Mouse (Mus musculus) frontal cortex, adult (tissue): ENCODE measurements around the gene Chst5.
A peak's percentile ranks its signal among the peaks of the same experiment; 100 is the strongest.
"Not testable (repeated sequence)": the region's sequence is repeated elsewhere in the genome, so short reads cannot be mapped to it uniquely, and the experiment has no call there.

Source experiments
- ATAC-seq: cut with Nextera tagmentation; 2 replicates; pipeline ENCODE4 v1.9.2; 2017; ENCODE audit warnings: mild to moderate bottlenecking, moderate library complexity, mixed read lengths; ENCODE audit not compliant: low TSS enrichment

Chst5 gene

DNA sequence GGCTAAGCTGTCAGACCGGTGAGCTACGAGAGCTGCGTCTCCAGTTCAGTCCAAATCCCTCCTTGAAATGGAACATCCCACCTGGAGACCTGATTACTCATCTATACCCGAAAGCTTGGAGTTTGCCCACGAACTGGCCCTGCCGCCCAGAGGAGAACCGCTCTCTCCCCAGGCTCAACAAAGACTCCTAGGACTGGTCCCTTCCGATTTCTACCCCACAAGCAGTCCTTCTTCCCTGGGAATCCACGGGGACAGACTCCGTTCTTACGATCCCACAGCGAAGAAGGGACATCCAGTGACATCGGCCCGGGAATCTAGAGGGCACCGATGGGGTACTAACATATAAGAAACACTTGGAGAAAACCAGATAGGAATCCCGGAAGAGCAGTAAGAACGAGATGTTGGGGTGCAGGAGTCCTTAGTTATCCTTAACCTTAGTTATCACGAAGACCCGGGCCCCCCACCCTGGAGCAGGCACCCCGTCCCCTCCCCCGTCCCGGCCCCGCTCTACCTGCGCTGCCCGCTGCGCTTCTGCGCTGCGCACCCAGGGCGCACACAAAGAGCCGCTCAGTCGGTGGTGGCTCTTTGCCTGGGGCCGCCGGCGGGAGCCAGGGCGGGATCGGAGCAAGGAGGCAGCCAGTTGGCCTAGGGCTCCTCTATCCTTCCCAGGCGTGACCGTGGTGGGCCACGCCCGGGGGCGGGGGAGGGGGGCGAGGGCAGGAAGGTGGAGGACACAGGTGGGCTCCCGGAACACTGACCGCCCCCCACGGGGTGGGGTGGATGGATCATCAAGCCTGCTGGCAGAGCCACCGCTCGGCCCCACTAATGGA lies at the start of gene Chst5:
TSS of gene Chst5 (minus strand) at position 827 of the 830 bp plus-strand sequence.
- ATAC-seq, result no peak

DNA sequence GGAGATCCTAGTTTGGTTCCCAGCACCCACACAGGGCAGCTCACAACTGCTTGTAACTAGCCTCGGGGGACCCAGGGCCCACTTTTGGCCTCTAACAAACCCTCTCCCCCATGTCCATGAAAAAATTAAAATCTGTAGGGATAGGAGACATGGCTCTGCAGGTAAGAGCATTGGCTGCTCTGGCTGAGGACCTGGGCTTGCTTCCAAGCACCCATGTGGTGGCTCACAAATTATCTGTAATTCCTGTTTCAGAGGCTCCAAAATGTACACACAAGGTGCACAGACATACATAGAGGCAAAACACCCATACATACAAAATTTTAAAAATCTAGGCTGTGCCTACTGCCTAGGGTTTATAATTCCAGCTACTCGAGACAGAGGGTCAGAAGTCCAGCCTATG lies 47.0 kb upstream of the Chst5 start:
- ATAC-seq, result no peak

DNA sequence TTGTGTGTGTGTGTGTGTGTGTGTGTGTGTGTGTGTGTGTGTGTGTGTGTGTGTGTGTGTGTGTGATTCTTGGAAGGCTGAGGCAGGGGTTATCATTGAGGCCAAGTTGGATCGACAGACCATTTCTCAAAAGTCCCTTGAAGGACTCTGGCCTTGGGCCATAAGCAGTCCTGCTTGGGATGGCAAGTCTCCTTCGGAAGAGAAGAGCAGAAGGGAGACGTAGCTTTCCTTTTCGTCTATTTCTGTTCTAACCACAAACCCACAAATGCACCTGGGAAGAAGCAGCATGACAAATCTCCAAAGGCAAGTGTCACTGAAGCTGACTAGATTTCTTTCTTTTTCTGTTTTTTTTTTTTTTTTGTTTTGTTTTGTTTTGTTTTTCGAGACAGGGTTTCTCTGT lies 45.6 kb upstream of the Chst5 start:
- no peak for ATAC-seq

DNA sequence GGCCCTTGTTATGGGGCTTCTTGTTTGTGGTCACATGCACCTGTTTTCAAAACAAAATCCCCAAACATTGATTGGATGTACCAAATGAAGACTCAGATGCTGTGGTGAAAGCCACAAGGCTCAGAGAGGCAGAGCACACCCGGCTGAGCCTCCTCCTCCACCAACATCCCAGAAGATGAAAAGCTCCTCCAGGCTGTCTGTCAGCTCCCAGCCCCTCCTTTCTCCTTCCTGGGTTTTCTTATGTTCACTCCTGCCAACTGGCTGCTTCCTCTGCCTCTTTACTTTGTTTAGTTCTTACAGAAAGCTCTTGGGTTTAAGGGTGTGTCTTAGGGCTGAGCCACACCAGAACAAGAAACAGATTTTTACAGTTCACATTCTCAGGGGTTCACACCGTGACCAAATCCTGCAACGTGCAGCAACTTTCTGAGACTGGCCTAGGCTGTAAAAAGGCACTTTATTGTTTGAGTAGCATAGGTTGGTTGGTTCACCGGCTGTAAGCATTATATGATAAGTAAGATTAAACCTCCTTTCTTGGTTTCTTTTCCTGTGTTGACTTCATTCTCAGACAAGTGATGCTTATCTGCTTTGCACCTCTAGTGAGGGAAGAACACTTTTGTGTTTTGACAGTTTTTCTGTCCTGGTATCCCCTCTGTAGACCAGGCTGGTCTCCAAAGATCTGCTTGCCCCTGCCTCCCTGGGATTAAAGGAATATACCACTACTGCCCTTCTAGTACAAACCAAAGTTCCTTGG lies 44.8 kb upstream of the Chst5 start:
- no peak for ATAC-seq

DNA sequence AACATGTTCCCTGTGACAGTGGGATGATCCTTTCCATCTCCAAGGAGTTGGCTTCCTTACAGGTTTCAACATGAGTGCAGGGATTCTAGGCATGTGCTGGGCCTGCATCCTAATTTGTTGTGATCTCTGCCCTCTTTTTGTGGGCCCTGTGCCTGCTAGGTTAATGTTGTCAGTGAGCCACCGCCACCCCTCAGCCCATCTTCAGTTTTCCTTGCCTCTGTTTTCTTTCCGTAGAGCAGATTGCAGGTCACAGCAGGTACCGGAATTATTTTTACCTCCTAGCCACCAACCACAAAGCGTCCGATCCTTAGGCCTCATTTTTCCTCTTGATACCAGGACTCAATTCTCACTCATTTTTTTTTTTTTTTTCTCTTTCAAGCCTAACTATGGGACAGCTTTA lies 41.7 kb upstream of the Chst5 start:
- ATAC-seq, result no peak

DNA sequence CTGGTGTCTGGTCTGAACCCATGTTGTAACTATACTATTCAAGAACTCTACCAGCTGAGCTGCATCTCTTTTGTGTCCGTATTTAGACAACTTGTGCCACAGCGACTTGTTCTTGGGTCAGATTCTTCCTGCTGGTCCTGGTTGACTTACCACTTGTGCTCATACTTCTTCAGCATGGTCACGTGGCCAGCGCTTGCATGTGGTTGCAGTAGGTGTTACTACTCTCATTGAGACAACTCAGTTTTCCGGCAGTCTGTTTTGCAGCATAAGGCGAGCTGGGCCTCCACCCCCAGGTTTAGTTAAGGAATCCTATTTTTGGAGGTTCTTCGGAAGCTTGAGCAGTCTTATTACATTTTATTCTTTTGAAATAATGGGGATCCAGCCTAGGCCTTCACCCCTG lies 41.1 kb upstream of the Chst5 start:
- peak; percentile 95 for ATAC-seq

DNA sequence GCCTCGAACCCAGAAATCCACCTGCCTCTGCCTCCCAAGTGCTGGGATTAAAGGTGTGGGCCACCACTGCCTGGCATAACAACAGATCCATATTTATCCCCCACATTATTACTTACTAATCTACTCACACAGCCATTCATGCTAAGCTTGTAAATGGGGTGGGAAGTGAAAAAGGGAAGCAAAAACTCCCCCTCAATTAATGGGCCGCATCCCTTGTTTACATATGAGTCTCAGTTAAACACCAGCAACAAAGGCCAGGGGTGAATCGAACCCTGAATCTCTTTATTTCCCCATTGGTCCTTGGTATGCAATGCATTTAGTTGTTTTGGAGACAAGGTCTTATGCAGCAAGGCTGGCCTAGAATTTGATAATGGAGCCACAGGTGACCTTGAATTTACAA lies 40.6 kb upstream of the Chst5 start:
- no peak for ATAC-seq

DNA sequence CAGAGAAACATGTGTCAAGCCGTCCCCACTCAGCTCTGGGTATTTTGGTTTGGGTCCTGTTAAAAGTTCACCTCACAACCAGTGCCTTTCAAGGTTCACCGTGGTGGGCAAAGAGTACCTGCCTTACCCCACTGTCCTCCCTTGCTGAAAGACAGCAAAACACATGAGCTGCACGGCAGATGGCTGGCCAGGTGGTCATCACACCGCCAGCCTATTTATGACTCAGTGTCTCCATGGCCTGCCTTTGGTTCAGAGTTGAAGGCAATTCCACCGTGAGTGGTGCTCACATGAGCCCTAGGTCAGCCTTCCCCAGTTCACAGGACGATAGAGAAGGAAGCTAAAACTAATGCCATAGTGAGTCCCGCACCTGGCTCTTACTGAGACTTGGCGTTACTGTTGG lies 37.7 kb upstream of the Chst5 start:
- ATAC-seq, result no peak

DNA sequence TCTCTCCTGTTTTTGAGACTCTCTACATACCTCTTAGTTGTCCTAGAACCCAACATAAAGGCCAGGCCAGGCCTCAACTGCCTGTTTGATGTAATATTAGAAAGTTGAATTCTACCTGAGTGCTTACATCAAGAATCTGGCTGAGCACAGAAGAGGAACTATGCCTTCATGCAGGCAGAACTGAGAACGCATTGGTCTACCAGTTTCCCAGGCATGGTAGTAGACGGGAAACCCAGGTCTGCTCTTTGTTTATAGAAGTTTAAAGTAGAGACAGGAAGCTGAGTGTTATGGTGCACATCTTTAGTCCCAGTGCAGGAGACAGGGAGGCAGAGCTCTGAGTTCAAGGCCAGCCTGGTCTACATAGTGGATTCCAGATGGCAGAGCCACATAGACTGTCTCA lies 36.9 kb upstream of the Chst5 start:
- ATAC-seq, result no peak

DNA sequence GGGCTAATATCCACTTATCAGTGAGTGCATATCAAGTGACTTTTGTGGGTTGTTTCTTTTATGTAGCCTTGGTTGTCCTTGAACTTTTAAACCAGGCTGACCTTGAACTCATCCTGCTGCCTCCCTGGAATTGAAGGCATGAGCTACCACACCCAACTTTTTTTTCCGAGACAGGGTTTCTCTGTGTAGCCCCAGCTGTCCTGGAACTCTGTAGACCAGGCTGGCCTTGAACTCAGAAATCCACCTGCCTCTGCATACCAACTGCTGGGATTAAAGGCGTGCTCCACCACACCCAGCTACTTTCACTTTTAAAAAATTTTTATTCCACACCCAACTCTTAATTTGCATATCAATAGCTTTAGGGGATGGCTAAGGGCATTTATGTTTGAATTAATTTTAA lies 33.3 kb upstream of the Chst5 start:
- ATAC-seq, result no peak

DNA sequence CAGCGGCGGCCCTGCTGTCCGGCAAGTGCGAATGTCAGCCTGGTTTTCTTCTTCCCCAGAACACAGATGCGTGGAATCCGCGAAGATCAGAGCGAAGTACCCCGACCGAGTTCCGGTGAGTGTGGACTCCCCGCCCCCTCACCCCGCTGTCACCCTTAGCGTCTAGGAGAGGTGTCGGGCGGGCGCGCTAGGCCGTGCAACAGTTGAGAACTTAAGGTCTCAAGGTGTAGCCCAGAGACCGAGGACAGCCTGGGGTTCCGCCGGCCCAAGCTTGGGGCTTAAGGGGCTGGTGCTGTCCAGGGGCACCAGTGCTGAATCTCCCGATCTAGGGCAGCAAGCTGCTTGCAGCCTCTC lies 30.8 kb upstream of the Chst5 start:
- ATAC-seq, result peak; percentile 15

DNA sequence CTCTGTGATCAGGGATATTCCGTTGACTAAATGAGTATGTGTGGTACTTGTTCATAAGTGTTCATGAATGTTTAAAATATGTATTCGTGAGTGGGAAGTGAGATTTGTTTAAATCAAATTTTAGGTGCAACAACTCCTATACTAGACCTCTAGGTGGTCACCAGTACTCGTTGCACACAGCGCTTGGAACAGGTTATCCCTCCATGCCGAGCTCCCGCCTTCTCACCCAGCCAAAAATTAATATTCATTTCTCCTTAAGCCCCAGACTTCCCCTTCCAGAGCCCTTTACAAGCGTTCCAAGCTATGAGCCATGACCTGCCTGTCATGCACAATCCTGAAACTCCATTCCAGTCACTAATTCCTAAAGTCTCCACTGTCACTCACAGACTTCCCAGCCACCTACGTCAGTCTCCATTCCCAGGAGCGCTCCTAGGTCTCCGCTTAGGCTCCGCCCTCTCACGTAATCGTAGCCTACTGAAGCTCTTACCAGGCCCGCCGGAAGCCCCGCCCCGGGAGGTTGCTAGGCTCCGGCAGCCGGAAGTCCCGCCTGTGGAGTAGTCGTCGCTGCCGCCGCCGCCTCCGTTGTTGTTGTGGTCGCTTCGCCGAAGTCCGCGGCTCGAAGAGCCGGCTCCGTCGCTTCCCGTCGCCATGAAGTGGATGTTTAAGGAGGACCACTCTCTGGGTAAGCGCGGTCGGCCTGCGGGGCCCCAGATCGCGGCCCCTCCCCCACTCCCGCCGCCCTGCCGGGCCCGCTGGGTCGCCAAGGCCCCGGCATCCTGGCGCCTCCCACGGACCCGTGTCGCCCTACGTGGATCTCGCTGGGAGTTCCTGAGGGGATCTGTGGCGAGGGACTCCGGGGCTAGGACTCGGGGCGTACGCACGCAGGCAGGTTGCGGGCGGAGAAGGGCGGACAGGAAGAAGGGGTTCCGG lies 30.2 kb upstream of the Chst5 start, which contains the start of gene Gabarapl2:
TSS of gene Gabarapl2 (plus strand) at position 533 of the 930 bp plus-strand sequence.
- peak; percentile 98 for ATAC-seq

DNA sequence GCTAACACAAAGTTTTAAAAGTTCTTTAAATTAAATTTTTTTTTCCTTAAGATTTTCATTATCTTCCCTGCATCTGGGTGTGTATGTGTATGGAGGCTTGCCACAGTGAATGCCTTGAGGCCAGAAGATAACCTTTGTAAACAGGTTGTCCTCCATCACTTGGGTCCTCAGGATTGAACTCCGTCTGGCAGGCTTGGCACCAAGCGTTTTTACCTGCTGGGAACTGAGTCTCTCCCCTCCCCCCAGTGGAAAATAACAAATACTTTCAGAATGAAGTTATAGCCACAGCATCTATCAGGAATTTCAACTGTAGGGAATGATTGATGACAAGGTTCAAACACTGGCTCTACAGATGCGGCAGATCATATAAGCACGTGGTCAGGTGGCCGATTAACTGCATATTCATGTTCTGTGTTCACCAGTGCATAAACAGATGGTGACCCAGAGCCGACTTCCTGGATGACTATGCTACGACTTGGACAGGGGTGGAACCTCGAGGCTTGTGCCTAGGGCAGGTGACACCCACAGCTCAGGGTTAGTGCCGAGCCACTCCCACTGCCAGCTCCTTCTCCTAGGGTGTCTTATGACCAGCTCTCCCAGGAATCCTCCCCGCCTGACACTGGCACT lies 29.4 kb upstream of the Chst5 start:
- ATAC-seq, result peak; percentile 13; the same call in 1 of the 2 replicates

DNA sequence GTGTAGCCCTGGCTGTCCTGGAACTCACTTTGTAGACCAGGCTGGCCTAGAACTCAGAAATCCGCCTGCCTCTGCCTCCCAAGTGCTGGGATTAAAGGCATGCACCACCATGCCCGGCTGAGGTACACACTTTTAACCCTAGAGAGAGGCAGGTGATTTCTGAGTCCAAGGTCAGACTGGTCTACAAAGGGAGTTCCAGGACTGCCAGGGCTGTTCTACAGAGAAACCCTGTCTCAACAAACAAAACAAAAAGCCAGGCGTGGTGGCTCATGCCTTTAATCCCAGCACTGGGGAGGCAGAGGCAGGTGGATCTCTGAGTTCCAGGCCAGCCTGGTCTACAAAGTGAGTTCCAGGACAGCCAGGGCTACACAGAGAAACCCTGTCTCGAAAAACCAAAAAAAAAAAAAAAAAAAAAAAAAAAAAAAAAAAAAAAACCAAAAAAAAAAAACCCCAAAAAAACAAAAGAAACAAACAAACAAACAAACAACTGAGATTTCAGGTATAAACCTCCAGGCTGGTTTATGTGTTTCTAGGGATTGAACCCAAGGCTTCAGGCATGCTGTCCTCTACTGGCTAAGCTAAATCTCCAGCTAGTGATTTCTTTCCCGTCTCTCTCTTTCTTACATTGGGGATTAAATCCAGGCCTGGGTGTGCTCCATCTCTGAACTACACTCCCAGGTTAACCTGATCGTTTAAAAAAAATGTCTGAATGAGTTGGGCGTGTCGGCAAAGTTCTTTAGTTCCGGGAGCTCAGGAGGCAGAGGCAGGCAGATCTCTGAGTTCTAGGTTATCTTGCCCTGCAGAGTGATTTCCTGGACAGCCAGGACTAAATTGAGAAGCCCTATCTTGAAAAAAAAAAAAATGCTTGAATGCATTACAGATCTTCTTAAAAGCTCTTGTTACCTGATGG lies 28.1 kb upstream of the Chst5 start:
- ATAC-seq, result not testable (repeated sequence)

DNA sequence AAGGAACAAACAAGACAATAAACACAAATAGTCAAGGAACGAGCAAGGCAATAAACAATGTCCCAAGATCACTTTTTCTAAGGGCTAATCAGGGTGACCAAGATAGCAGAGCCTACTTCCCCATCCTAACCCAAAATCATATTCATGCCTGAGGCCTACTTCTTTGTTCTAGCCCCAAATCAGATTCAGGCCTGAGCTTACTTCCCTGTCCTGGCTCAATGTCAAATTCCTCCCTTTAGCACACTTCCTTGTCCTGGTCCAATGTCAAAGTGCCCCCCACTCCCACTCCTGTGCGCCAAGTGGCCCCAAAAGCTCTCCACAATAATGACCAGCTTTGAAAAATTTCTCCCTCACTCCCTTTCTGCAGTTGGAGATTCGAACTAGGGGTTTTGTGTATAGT lies 26.9 kb upstream of the Chst5 start:
- no peak for ATAC-seq

DNA sequence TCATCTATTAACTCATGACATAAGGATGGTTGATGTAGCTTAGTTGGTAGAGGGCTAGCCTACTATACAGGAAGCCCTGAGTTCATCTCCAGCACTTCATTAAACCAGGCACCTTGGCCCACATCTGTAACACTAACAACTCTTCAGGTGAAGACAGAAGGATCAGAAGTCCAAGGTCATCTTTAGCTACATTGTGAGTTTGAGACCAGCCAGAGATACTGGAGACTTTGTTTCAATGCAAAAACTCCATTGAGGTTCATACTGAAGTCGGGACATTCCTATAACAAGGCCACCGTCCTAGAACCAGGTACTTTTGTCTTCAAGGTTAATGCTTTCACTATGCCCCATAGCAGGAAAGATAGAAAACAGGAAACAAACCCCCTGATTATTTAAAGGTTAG lies 24.0 kb upstream of the Chst5 start:
- ATAC-seq, result no peak

DNA sequence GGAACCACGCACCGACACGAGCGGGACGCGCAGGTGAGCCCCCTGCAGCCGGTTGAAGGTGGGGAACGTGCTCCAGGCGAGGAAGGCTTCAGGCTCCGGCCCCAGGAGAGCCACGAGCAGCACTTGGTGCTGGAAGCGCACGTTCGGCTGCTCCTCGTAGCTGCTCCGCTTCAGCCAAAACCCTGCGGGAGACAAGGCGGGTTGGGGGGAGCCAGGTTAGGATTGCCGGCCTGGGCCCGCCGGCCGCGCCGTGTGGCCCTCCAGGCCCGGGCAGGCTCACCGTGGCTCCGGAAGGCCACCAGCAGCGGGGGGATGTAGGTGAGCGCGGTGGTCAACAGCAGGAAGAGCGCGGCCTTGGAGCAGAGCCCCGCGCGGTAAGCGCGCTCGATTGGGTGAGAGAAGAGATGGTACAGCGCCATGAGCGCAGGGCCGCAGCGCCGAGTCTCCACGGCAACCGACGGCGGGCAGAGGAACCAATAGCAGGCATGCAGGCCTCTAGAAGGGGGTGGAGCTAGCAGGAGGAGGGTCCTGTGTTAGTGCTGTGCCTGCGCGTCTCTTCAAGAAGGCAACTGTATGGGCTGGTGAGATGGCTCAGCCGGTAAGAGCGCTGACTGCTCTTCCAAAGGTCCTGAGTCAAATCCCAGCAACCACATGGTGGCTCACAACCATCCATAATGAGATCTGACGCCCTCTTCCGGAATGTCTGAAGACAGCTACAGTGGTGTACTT lies 23.3 kb upstream of the Chst5 start, which contains the start of gene Tmem231:
TSS of gene Tmem231 (minus strand) at position 534 of the 729 bp plus-strand sequence.
- peak; percentile 100 for ATAC-seq

DNA sequence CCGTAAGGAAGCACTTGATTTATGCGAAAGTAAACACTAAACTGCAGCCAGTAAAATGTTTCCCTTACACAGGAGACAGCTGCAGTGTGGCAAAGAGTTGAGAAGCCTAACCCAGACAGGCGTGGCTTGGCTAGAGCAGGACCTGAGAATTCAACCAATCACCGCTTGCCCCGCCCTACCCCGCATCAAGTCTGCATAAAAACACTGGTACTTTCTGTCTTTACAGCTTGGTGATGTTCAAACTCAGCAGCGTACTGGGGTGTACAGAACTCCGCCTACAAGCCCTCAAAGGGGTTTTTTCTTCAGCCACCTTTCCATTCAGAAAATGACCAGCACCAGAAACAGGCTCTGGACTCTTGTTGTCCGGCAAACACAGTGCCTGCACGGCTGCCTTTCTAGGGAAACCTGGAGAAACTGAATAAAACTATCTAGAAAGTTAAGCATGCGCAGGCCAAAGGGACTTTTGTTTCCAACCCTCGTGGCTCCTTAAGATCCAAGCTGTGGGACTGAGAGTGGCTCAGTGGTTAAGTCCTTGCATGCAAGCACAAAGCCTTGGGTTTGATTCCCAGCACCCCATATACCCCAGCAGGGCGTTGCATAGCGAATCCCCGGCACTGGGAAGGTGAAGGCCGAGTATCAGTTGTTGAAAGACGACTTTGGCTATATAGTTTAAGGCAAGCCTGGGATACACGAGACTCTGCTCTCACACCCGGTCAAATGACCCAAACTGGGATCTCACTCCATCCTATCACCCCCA lies 22.5 kb upstream of the Chst5 start:
- ATAC-seq, result peak; percentile 32; the same call in 1 of the 2 replicates

DNA sequence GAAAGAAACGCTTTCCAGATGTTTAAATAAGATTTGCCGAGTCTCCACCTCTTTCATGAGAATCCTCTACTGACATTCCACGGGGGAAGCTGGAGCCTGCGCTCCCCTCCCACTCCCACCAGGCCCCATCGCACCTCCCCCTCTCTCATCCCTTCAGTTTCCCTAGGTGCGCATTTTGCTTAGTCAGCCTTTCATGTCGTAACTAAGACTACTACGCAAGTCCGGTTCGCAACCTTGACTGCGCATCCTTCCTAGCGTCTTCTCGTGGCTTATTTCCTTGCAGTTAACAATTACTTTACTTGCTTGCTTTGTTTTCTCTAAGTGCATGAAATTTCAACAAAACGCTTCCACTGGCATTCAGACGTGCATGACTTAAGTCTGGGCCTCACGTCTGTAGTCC lies 21.5 kb upstream of the Chst5 start:
- ATAC-seq, result no peak
